Mouse (Mus musculus) retina, postnatal 7 days (tissue): ENCODE data around the gene Pou4f1.

Experiments used
- DNase-seq: peaks from one replicate; pipeline ENCODE4 v3.0.0-alpha.2; 2012; ENCODE audit warnings: low read depth, low spot score

The Pou4f1 gene

GRCm38 (mm10) chr14:104456976-104457375 lies 10.8 kb downstream of the Pou4f1 start:
- no peak for DNase-seq

- DNase-seq, result no peak
Measured at GRCm38 (mm10) chr14:104453824-104454223, 14.0 kb downstream of the Pou4f1 start.

GRCm38 (mm10) chr14:104434293-104434692 lies 33.5 kb downstream of the Pou4f1 start:
- DNase-seq, result no peak

- DNase-seq, result no peak
Measured at GRCm38 (mm10) chr14:104430819-104431218, 37.0 kb downstream of the Pou4f1 start.

GRCm38 (mm10) chr14:104423688-104424470 lies 43.9 kb downstream of the Pou4f1 start:
- no peak for DNase-seq
